Mouse (Mus musculus): Measurements from ENCODE around the gene Hist1h2bg. TPM values are rescaled to one million over a fixed set of nuclear protein-coding genes. Genes with fewer than 3 reads are reported as not detected.
"Not testable (repeated sequence)": the region's sequence is repeated elsewhere in the genome, so short reads cannot be mapped to it uniquely, and the experiment has no call there.

Hist1h2bg gene
- polyA plus RNA-seq, 1 experiment from 2014 or later, result 8.7 TPM

GRCm38 (mm10) chr13:23551146-23551834 lies 19.9 kb upstream of the Hist1h2bg start, which contains the start of gene Hist1h4f:
TSS of gene Hist1h4f (minus strand) at chr13:23551648.
- under 1% methylated on average over 47 of the region's 47 CpGs for WGBS
- H3K4me3 ChIP-seq (ENCODE audit: low read length), result peak within 1 kb of the TSS; percentile 51
- not testable (repeated sequence) for H3K27me3 ChIP-seq (replicated peaks; ENCODE audit: control insufficient read depth, insufficient read depth, low read length); H3K36me3 ChIP-seq (ENCODE audit: control insufficient read depth, insufficient read depth, low read length); H3K4me1 ChIP-seq (ENCODE audit: control insufficient read depth, insufficient read depth, low read length); H3K9me3 ChIP-seq (ENCODE audit: control insufficient read depth, low read length)
- ATAC-seq, result peak; percentile 82
- peak within 1 kb of the TSS; percentile 67 for H3K9ac ChIP-seq (ENCODE audit: low read depth, low read length)
- H3K27ac ChIP-seq (ENCODE audit: low read length), result peak within 1 kb of the TSS; percentile 92
- H3K4me2 ChIP-seq (ENCODE audit: low read depth, low read length), result peak within 1 kb of the TSS; percentile 65

GRCm38 (mm10) chr13:23551931-23552914 lies 19.0 kb upstream of the Hist1h2bg start:
- Histone ChIP-seq H3K36me3 (ENCODE audit: control insufficient read depth, insufficient read depth, low read length) (no peaks in the 10 kb centered on the region), H3K4me3 (ENCODE audit: low read length) (peak overlapping the region; percentile 51), H3K9me3 (ENCODE audit: control insufficient read depth, low read length) (no peaks in the 10 kb centered on the region), H3K9ac (ENCODE audit: low read depth, low read length) (no peak overlapping the region), H3K27me3 (replicated peaks; ENCODE audit: control insufficient read depth, insufficient read depth, low read length) (no peaks in the 10 kb centered on the region), H3K27ac (ENCODE audit: low read length) (peak overlapping the region; percentile 92), H3K4me2 (ENCODE audit: low read depth, low read length) (peak overlapping the region; percentile 65; the same call in 1 of the 2 replicates), H3K4me1 (ENCODE audit: control insufficient read depth, insufficient read depth, low read length) (peaks cover 12% of the 10 kb centered on the region)
- ATAC-seq, result no peak
- 53% methylated on average over 8 of the region's 8 CpGs for WGBS

- Histone ChIP-seq H3K27ac (ENCODE audit: low read length) (peak within 1 kb of the TSS; percentile 97), H3K4me1 (ENCODE audit: control insufficient read depth, insufficient read depth, low read length) (peaks cover 12% of the 10 kb centered on the region), H3K9ac (ENCODE audit: low read depth, low read length) (no peak within 1 kb of the TSS), H3K4me3 (ENCODE audit: low read length) (no peak within 1 kb of the TSS), H3K36me3 (ENCODE audit: control insufficient read depth, insufficient read depth, low read length) (no peaks in the 10 kb centered on the region), H3K4me2 (ENCODE audit: low read depth, low read length) (0 out of 2 replicates have a peak within 1 kb of the TSS, but pooled peaks have one; percentile 12), H3K27me3 (replicated peaks; ENCODE audit: control insufficient read depth, insufficient read depth, low read length) (no peaks in the 10 kb centered on the region), H3K9me3 (ENCODE audit: control insufficient read depth, low read length) (no peaks in the 10 kb centered on the region)
- no peak for ATAC-seq
Observed at GRCm38 (mm10) chr13:23552962-23553361, 18.2 kb upstream of the Hist1h2bg start, which contains the start of gene Hist1h1d. TSS of gene Hist1h1d (plus strand) at chr13:23553262.

- H3K4me3 ChIP-seq (ENCODE audit: low read length), result peak overlapping the region; percentile 51
- peaks cover 12% of the 10 kb centered on the region for H3K4me1 ChIP-seq (ENCODE audit: control insufficient read depth, insufficient read depth, low read length)
- no peaks in the 10 kb centered on the region for H3K36me3 ChIP-seq (ENCODE audit: control insufficient read depth, insufficient read depth, low read length)
- H3K27me3 ChIP-seq (replicated peaks; ENCODE audit: control insufficient read depth, insufficient read depth, low read length), result no peaks in the 10 kb centered on the region
- no peak for ATAC-seq
- WGBS, result 18% methylated on average over 9 of the region's 9 CpGs
- no peaks in the 10 kb centered on the region for H3K9me3 ChIP-seq (ENCODE audit: control insufficient read depth, low read length)
- H3K27ac ChIP-seq (ENCODE audit: low read length), result peak overlapping the region; percentile 97
- H3K4me2 ChIP-seq (ENCODE audit: low read depth, low read length), result peak overlapping the region; percentile 83
- H3K9ac ChIP-seq (ENCODE audit: low read depth, low read length), result peak overlapping the region; percentile 78
Observed at GRCm38 (mm10) chr13:23554393-23554792, 16.8 kb upstream of the Hist1h2bg start.

- Histone ChIP-seq H3K9me3 (ENCODE audit: control insufficient read depth, low read length) (no peaks in the 10 kb centered on the region), H3K36me3 (ENCODE audit: control insufficient read depth, insufficient read depth, low read length) (no peaks in the 10 kb centered on the region), H3K4me3 (ENCODE audit: low read length) (peak overlapping the region; percentile 51), H3K27me3 (replicated peaks; ENCODE audit: control insufficient read depth, insufficient read depth, low read length) (no peaks in the 10 kb centered on the region), H3K9ac (ENCODE audit: low read depth, low read length) (peak overlapping the region; percentile 78), H3K27ac (ENCODE audit: low read length) (peak overlapping the region; percentile 97), H3K4me2 (ENCODE audit: low read depth, low read length) (peak overlapping the region; percentile 83), H3K4me1 (ENCODE audit: control insufficient read depth, insufficient read depth, low read length) (peaks cover 12% of the 10 kb centered on the region)
- ATAC-seq, result peak; percentile 84
- WGBS, result under 1% methylated on average over 52 of the region's 54 CpGs
Observed at GRCm38 (mm10) chr13:23554925-23555838, 16.0 kb upstream of the Hist1h2bg start.

GRCm38 (mm10) chr13:23555839-23556416 lies 15.3 kb upstream of the Hist1h2bg start:
- Histone ChIP-seq H3K27me3 (replicated peaks; ENCODE audit: control insufficient read depth, insufficient read depth, low read length) (no peaks in the 10 kb centered on the region), H3K36me3 (ENCODE audit: control insufficient read depth, insufficient read depth, low read length) (no peaks in the 10 kb centered on the region), H3K4me1 (ENCODE audit: control insufficient read depth, insufficient read depth, low read length) (peaks cover 7% of the 10 kb centered on the region), H3K9ac (ENCODE audit: low read depth, low read length) (peak overlapping the region; percentile 78), H3K9me3 (ENCODE audit: control insufficient read depth, low read length) (no peaks in the 10 kb centered on the region), H3K4me3 (ENCODE audit: low read length) (peak overlapping the region; percentile 51), H3K4me2 (ENCODE audit: low read depth, low read length) (peak overlapping the region; percentile 83), H3K27ac (ENCODE audit: low read length) (peak overlapping the region; percentile 97)
- ATAC-seq, result peak; percentile 80
- WGBS, result under 1% methylated on average over 18 of the region's 18 CpGs

- Histone ChIP-seq H3K9me3 (ENCODE audit: control insufficient read depth, low read length) (no peaks in the 10 kb centered on the region), H3K4me1 (ENCODE audit: control insufficient read depth, insufficient read depth, low read length) (peaks cover 7% of the 10 kb centered on the region), H3K4me2 (ENCODE audit: low read depth, low read length) (peak overlapping the region; percentile 5; the same call in 1 of the 2 replicates), H3K27ac (ENCODE audit: low read length) (peak overlapping the region; percentile 65), H3K36me3 (ENCODE audit: control insufficient read depth, insufficient read depth, low read length) (no peaks in the 10 kb centered on the region), H3K27me3 (replicated peaks; ENCODE audit: control insufficient read depth, insufficient read depth, low read length) (no peaks in the 10 kb centered on the region), H3K4me3 (ENCODE audit: low read length) (no peak overlapping the region), H3K9ac (ENCODE audit: low read depth, low read length) (peak overlapping the region; percentile 4; the same call in 1 of the 2 replicates)
- WGBS, result 66% methylated on average over 3 of the region's 3 CpGs
- no peak for ATAC-seq
Observed at GRCm38 (mm10) chr13:23556906-23557305, 14.3 kb upstream of the Hist1h2bg start.

GRCm38 (mm10) chr13:23560699-23561098 lies 10.5 kb upstream of the Hist1h2bg start:
- H3K9me3 ChIP-seq (ENCODE audit: control insufficient read depth, low read length); H3K9ac ChIP-seq (ENCODE audit: low read depth, low read length); H3K4me1 ChIP-seq (ENCODE audit: control insufficient read depth, insufficient read depth, low read length); H3K4me3 ChIP-seq (ENCODE audit: low read length); H3K36me3 ChIP-seq (ENCODE audit: control insufficient read depth, insufficient read depth, low read length); ATAC-seq; H3K27me3 ChIP-seq (replicated peaks; ENCODE audit: control insufficient read depth, insufficient read depth, low read length): not testable (repeated sequence)
- 0 out of 2 replicates have a peak overlapping the region, but pooled peaks have one; percentile 23 for H3K27ac ChIP-seq (ENCODE audit: low read length)
- 20% methylated on average over 2 of the region's 2 CpGs for WGBS
- H3K4me2 ChIP-seq (ENCODE audit: low read depth, low read length), result 0 out of 2 replicates have a peak overlapping the region, but pooled peaks have one; percentile 16

Measured in intestine, embryonic 16.5 days (tissue).